Mouse (Mus musculus): Measurements from ENCODE around the gene Gtf3c5. TPM values are rescaled to one million over a fixed set of nuclear protein-coding genes. Genes with fewer than 3 reads are reported as not detected.

The Gtf3c5 gene
- polyA plus RNA-seq, 1 experiment from 2014 or later: 28.6 TPM

GRCm38 (mm10) chr2:28621111-28621510 lies 37.6 kb upstream of the Gtf3c5 start:
- 29% methylated on average over 2 of the region's 2 CpGs for WGBS
- H3K4me2 ChIP-seq (replicated peaks): no peak overlapping the region
- H3K9ac ChIP-seq: no peak overlapping the region
- ATAC-seq (ENCODE audit: low FRiP score): no peak
- H3K4me3 ChIP-seq (replicated peaks; ENCODE audit: low read length): no peak overlapping the region
- H3K27me3 ChIP-seq (ENCODE audit: control insufficient read depth, insufficient read depth, low read length): peaks cover 24% of the 10 kb centered on the region
- H3K27ac ChIP-seq: no peak overlapping the region
- DNase-seq (ENCODE audit: low spot score): no peak
- no peaks in the 10 kb centered on the region for H3K4me1 ChIP-seq (replicated peaks; ENCODE audit: control insufficient read depth, insufficient read depth, low read length)
- no peaks in the 10 kb centered on the region for H3K9me3 ChIP-seq (ENCODE audit: control insufficient read depth, low read length)
- H3K36me3 ChIP-seq (replicated peaks; ENCODE audit: control insufficient read depth, insufficient read depth): no peaks in the 10 kb centered on the region

DNA sequence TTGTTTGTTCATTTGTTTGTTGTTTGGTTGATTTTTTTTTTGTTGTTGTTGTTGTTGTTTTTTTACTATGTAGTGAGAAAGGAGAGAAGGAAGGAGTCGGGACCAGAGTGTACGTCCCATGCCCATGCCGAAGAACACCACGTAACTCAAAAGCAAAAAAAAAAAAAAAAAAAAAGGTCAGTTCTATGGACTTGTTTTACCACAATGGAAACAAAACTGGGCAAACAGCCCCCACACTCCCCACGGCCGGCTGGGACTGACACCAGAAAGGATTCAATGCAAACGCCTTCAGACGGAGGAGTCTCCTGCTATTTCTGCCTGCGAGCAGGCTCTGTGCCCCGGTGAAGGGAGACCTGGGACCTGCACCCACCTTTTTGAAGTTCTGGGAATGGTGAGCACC lies 37.0 kb upstream of the Gtf3c5 start:
- Histone ChIP-seq H3K9me3 (ENCODE audit: control insufficient read depth, low read length) (no peaks in the 10 kb centered on the region), H3K36me3 (replicated peaks; ENCODE audit: control insufficient read depth, insufficient read depth) (no peaks in the 10 kb centered on the region), H3K9ac (no peak overlapping the region), H3K27me3 (ENCODE audit: control insufficient read depth, insufficient read depth, low read length) (peaks cover 24% of the 10 kb centered on the region), H3K4me3 (replicated peaks; ENCODE audit: low read length) (no peak overlapping the region), H3K4me1 (replicated peaks; ENCODE audit: control insufficient read depth, insufficient read depth, low read length) (no peaks in the 10 kb centered on the region), H3K4me2 (replicated peaks) (no peak overlapping the region), H3K27ac (no peak overlapping the region)
- WGBS: 62% methylated on average over 10 of the region's 10 CpGs
- no peak for DNase-seq (ENCODE audit: low spot score)
- ATAC-seq (ENCODE audit: low FRiP score): no peak

DNA sequence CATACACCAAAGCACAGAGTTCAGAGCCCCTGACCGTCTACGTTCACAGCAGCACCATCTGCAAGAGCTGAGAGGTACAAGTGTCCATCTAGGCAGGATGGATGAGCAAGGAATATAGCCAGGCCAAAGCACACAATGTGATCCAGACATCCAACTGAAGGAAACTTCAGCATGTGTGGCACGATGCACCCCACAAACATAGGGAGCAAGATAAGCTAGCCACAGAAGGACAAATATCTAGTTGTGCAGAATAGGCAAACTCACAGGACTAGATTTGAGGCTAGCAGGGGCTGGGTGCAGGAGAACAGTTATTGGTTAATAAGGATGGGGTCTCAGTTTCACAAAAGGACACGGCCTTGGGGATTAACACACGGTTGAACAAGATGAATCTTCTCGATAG lies 35.8 kb upstream of the Gtf3c5 start:
- Histone ChIP-seq H3K9ac (no peak overlapping the region), H3K36me3 (replicated peaks; ENCODE audit: control insufficient read depth, insufficient read depth) (no peaks in the 10 kb centered on the region), H3K9me3 (ENCODE audit: control insufficient read depth, low read length) (no peaks in the 10 kb centered on the region), H3K27ac (no peak overlapping the region), H3K27me3 (ENCODE audit: control insufficient read depth, insufficient read depth, low read length) (peaks cover 24% of the 10 kb centered on the region), H3K4me1 (replicated peaks; ENCODE audit: control insufficient read depth, insufficient read depth, low read length) (no peaks in the 10 kb centered on the region), H3K4me2 (replicated peaks) (no peak overlapping the region), H3K4me3 (replicated peaks; ENCODE audit: low read length) (no peak overlapping the region)
- DNase-seq (ENCODE audit: low spot score) (no peak), ATAC-seq (ENCODE audit: low FRiP score) (no peak)
- WGBS: 80% methylated on average over 6 of the region's 6 CpGs

- H3K4me2 ChIP-seq (replicated peaks): no peak overlapping the region
- no peak overlapping the region for H3K27ac ChIP-seq
- no peak overlapping the region for H3K4me3 ChIP-seq (replicated peaks; ENCODE audit: low read length)
- ATAC-seq (ENCODE audit: low FRiP score) (no peak), DNase-seq (ENCODE audit: low spot score) (no peak)
- no peaks in the 10 kb centered on the region for H3K36me3 ChIP-seq (replicated peaks; ENCODE audit: control insufficient read depth, insufficient read depth)
- H3K9me3 ChIP-seq (ENCODE audit: control insufficient read depth, low read length): no peaks in the 10 kb centered on the region
- no peak overlapping the region for H3K9ac ChIP-seq
- peaks cover 24% of the 10 kb centered on the region for H3K27me3 ChIP-seq (ENCODE audit: control insufficient read depth, insufficient read depth, low read length)
- WGBS: 83% methylated on average over 6 of the region's 6 CpGs
- no peaks in the 10 kb centered on the region for H3K4me1 ChIP-seq (replicated peaks; ENCODE audit: control insufficient read depth, insufficient read depth, low read length)
Measured at GRCm38 (mm10) chr2:28618777-28619336, 35.3 kb upstream of the Gtf3c5 start.

DNA sequence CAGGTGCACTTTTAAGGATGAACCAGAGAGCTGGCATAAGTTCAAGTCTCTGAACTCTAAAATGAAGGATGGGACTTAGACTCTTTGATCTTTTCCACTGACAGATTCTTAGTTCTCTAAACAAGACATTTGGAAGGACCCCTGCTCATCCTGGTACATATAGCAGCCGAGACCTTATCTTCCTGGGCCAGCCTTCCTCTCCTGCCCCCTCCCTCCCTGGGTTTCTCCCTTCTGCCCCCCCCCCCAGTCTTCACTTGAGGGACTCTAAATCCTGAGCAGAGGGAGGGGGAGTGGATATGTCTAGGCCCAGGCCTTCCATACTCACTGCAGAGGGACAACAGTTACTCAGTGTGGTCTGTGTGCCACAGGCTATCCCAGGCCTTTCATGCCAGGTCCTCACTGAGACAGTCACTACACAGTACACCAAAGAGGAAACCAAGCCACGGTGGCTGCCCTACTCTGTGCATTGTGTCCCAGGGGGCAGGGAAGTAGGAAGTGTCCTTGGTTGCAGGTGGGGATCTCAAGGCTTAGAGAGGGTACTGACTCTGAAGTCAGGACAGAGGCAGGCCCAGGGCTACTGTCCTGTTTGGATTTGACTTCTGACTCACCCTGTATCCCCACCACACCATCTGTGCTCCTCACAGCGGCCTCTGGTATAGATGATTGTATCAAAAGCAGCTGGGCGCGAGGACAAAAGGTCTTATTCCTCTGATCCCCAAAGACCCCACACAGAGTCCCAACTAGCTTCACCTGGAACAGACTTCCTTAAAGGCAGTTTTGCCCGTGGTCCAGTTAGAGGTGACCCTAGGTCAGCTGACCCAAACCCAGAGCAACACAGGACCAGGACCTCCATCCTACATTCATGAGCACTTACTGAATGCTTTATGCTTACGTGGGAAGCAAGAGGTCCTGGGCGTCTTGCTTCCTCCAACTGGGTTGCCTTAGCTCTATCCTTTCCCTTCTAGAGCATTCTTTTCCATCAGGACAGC lies 34.2 kb upstream of the Gtf3c5 start:
- Histone ChIP-seq H3K27ac (no peak overlapping the region), H3K4me1 (replicated peaks; ENCODE audit: control insufficient read depth, insufficient read depth, low read length) (no peaks in the 10 kb centered on the region), H3K27me3 (ENCODE audit: control insufficient read depth, insufficient read depth, low read length) (peaks cover 22% of the 10 kb centered on the region), H3K9ac (no peak overlapping the region), H3K4me2 (replicated peaks) (no peak overlapping the region), H3K4me3 (replicated peaks; ENCODE audit: low read length) (no peak overlapping the region), H3K36me3 (replicated peaks; ENCODE audit: control insufficient read depth, insufficient read depth) (no peaks in the 10 kb centered on the region), H3K9me3 (ENCODE audit: control insufficient read depth, low read length) (no peaks in the 10 kb centered on the region)
- no peak for ATAC-seq (ENCODE audit: low FRiP score)
- no peak for DNase-seq (ENCODE audit: low spot score)
- 79% methylated on average over 8 of the region's 8 CpGs for WGBS

DNA sequence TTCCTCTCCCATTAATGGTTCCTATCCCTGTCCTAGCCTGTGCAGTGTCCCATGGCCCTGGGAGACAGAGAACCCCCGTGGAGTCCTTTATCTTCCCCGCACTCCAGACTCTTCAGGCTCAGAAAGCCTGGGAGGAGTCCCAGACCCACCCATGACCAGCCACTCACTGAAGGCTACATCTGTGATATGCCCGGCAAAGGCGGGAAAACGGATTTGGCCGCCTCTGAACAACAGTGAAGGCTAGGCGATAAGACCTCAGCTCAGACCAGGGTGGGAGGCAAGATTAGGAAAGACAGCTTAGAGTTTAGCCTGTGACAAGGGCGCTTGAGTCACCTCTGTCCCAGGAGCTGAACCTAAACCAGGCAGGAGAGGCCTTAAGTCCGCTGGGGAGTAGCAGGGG lies 33.3 kb upstream of the Gtf3c5 start:
- Histone ChIP-seq H3K27me3 (ENCODE audit: control insufficient read depth, insufficient read depth, low read length) (peaks cover 13% of the 10 kb centered on the region), H3K4me1 (replicated peaks; ENCODE audit: control insufficient read depth, insufficient read depth, low read length) (no peaks in the 10 kb centered on the region), H3K36me3 (replicated peaks; ENCODE audit: control insufficient read depth, insufficient read depth) (no peaks in the 10 kb centered on the region), H3K27ac (no peak overlapping the region), H3K9ac (no peak overlapping the region), H3K4me2 (replicated peaks) (no peak overlapping the region), H3K9me3 (ENCODE audit: control insufficient read depth, low read length) (no peaks in the 10 kb centered on the region), H3K4me3 (replicated peaks; ENCODE audit: low read length) (no peak overlapping the region)
- ATAC-seq (ENCODE audit: low FRiP score) (no peak), DNase-seq (ENCODE audit: low spot score) (no peak)
- 83% methylated on average over 9 of the region's 9 CpGs for WGBS

GRCm38 (mm10) chr2:28616358-28616757 lies 32.8 kb upstream of the Gtf3c5 start:
- H3K4me1 ChIP-seq (replicated peaks; ENCODE audit: control insufficient read depth, insufficient read depth, low read length): no peaks in the 10 kb centered on the region
- H3K4me2 ChIP-seq (replicated peaks): no peak overlapping the region
- no peak for DNase-seq (ENCODE audit: low spot score)
- no peaks in the 10 kb centered on the region for H3K9me3 ChIP-seq (ENCODE audit: control insufficient read depth, low read length)
- H3K36me3 ChIP-seq (replicated peaks; ENCODE audit: control insufficient read depth, insufficient read depth): no peaks in the 10 kb centered on the region
- H3K27ac ChIP-seq: no peak overlapping the region
- no peak overlapping the region for H3K4me3 ChIP-seq (replicated peaks; ENCODE audit: low read length)
- no peak overlapping the region for H3K9ac ChIP-seq
- no peak for ATAC-seq (ENCODE audit: low FRiP score)
- peaks cover 8% of the 10 kb centered on the region for H3K27me3 ChIP-seq (ENCODE audit: control insufficient read depth, insufficient read depth, low read length)
- 34% methylated on average over 5 of the region's 5 CpGs for WGBS

GRCm38 (mm10) chr2:28613599-28613998 lies 30.0 kb upstream of the Gtf3c5 start:
- Histone ChIP-seq H3K9ac (no peak overlapping the region), H3K27ac (no peak overlapping the region), H3K36me3 (replicated peaks; ENCODE audit: control insufficient read depth, insufficient read depth) (no peaks in the 10 kb centered on the region), H3K4me1 (replicated peaks; ENCODE audit: control insufficient read depth, insufficient read depth, low read length) (no peaks in the 10 kb centered on the region), H3K4me2 (replicated peaks) (no peak overlapping the region), H3K27me3 (ENCODE audit: control insufficient read depth, insufficient read depth, low read length) (no peaks in the 10 kb centered on the region), H3K9me3 (ENCODE audit: control insufficient read depth, low read length) (no peaks in the 10 kb centered on the region), H3K4me3 (replicated peaks; ENCODE audit: low read length) (no peak overlapping the region)
- no peak for ATAC-seq (ENCODE audit: low FRiP score)
- no peak for DNase-seq (ENCODE audit: low spot score)
- 92% methylated on average over 10 of the region's 10 CpGs for WGBS

DNA sequence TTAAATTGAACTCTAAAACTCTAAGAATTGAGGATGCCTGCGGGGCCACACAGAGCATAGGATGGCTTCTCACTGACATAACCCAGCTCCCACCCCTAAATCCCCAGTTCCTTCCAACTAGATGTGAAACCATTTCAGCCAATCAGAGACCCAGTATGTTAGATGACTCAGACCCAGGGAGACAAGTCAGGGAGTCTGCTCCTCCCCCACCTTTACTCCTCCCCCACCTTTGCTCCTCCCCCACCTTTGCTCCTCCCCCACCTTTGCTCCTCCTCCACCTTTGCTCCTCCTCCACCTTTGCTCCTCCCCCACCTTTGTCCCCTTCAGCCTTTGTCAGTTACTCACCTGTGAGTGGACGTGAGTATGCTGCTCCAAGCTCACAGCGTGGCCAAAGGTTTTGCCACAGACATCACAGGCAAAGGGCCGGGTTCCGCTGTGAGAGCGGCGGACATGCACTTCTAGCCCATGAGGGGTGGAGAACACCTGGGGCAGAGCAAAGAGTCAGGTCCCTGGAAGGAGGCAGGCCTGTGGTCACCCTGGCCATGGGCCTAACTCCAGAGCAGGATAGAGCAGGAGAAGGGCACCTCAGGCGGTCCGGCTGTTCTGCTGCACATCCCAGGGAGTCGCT lies 29.0 kb upstream of the Gtf3c5 start:
- WGBS: 65% methylated on average over 10 of the region's 10 CpGs
- no peaks in the 10 kb centered on the region for H3K27me3 ChIP-seq (ENCODE audit: control insufficient read depth, insufficient read depth, low read length)
- no peak overlapping the region for H3K4me2 ChIP-seq (replicated peaks)
- no peak overlapping the region for H3K4me3 ChIP-seq (replicated peaks; ENCODE audit: low read length)
- DNase-seq (ENCODE audit: low spot score) (no peak), ATAC-seq (ENCODE audit: low FRiP score) (no peak)
- no peak overlapping the region for H3K9ac ChIP-seq
- H3K9me3 ChIP-seq (ENCODE audit: control insufficient read depth, low read length): no peaks in the 10 kb centered on the region
- no peak overlapping the region for H3K27ac ChIP-seq
- no peaks in the 10 kb centered on the region for H3K4me1 ChIP-seq (replicated peaks; ENCODE audit: control insufficient read depth, insufficient read depth, low read length)
- no peaks in the 10 kb centered on the region for H3K36me3 ChIP-seq (replicated peaks; ENCODE audit: control insufficient read depth, insufficient read depth)
